Mouse (Mus musculus) megakaryocyte-erythroid progenitor cell, adult 5 weeks (primary cell): Measurements from ENCODE around the gene Vmn2r113. TPM values are rescaled to one million over a fixed set of nuclear protein-coding genes. Genes with fewer than 3 reads are reported as not detected.

Experiments
- polyA plus RNA-seq: library from polyadenylated mRNA; stranded (reverse); fragments of >175 nt; gene quantifications from 2 replicates; pipeline ENCODE4 v1.2.3, GENCODE M21; 2012

Gene Vmn2r113
- polyA plus RNA-seq = not detected in 2 replicates

DNA sequence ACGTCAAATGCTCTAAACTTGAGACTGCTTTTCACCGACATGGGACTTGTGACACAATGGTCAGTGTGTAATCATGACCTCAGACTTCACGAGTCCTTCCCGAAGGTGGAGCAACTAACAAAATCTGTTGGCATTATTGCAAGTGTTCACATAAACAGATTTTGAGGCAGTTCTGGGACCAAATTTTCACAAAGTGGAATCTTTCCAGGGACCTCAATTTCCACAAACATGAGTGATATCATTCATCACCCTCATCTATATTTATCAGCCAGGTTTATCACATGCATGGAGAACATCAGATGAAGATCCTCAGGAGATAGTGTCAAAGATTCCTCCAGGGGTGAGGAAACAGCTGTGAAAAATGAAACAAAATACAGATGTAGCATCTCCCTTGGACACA is at the start of gene Vmn2r113:
Gene Vmn2r113, plus strand, starts transcription at position 301 of the 400 bp plus-strand sequence.

Other genes with a start within 250 kb of the Vmn2r113 start
- 0.38 TPM in 2 replicates for gene Zfp945, start 75.8 kb upstream of the Vmn2r113 start, polyA plus RNA-seq
- gene Vmn2r-ps130, start 118.2 kb downstream of the Vmn2r113 start, polyA plus RNA-seq = 0.02 TPM in 1 of 2 replicates, not detected in the other